Mouse (Mus musculus) ES-E14 (cell line): ENCODE results near the gene Ttll7. TPM values are rescaled to one million over a fixed set of nuclear protein-coding genes. Genes with fewer than 3 reads are reported as not detected.

Experiments used
- DNase-seq: peaks from one replicate; pipeline ENCODE4 v3.0.0-alpha.2; 2013; ENCODE audit warnings: low read depth, low spot score
- H3K27ac ChIP-seq: 2 replicates; pipeline ENCODE4 v1.5.1; 2012; ENCODE audit warnings: low read depth, mild to moderate bottlenecking, low read length, moderate library complexity, mixed read lengths; ENCODE audit not compliant: poor library complexity, insufficient read depth, severe bottlenecking
- H3K36me3 ChIP-seq: 2 replicates; pipeline ENCODE4 v1.6.1; 2012; ENCODE audit warnings: mild to moderate bottlenecking, low read length, moderate library complexity, mixed read lengths; ENCODE audit not compliant: control insufficient read depth, poor library complexity, insufficient read depth, severe bottlenecking
- H3K4me1 ChIP-seq, 2 experiments: fragments of 150-350 bp in 1 of 2; sonication (generic) in 1 of 2; 2 replicates each; pipeline ENCODE4 v1.6.1; 2012; ENCODE audit warnings: low read length in 2 of 2, mild to moderate bottlenecking in 1 of 2, mixed read lengths in 1 of 2; ENCODE audit not compliant: control insufficient read depth in 2 of 2, insufficient read depth in 2 of 2, poor library complexity in 1 of 2
- H3K4me3 ChIP-seq, 2 experiments: fragments of 150-350 bp in 1 of 2; sonication (generic) in 1 of 2; 2 replicates each; pipeline ENCODE4 v1.5.1; 2012; ENCODE audit warnings: low read length in 2 of 2, low read depth in 1 of 2, mild to moderate bottlenecking in 1 of 2, mixed read lengths in 1 of 2; ENCODE audit not compliant: insufficient read depth in 1 of 2, poor library complexity in 1 of 2, severe bottlenecking in 1 of 2
- H3K9ac ChIP-seq: 2 replicates; pipeline ENCODE4 v1.6.1; 2012; ENCODE audit warnings: low read depth, mild to moderate bottlenecking, low read length, mixed read lengths; ENCODE audit not compliant: poor library complexity, insufficient read depth, severe bottlenecking
- H3K9me3 ChIP-seq: fragments of 150-350 bp; sonication (generic); 2 replicates; pipeline ENCODE4 v1.6.1; 2012; ENCODE audit warnings: low read depth, mild to moderate bottlenecking, low read length; ENCODE audit not compliant: control insufficient read depth, insufficient read depth
- CHD2 ChIP-seq: IDR thresholded peaks from 2 replicates; pipeline ENCODE4 v1.6.1; 2014; ENCODE audit warnings: mild to moderate bottlenecking, low read depth, low read length, inconsistent platforms
- HCFC1 ChIP-seq: IDR thresholded peaks from 2 replicates; pipeline ENCODE4 v1.6.1; 2012; ENCODE audit warnings: low read length, inconsistent platforms, borderline replicate concordance; ENCODE audit not compliant: insufficient read depth
- MAFK ChIP-seq: IDR thresholded peaks from 2 replicates; pipeline ENCODE4 v1.6.1; 2014; ENCODE audit warnings: mild to moderate bottlenecking, low read depth, low read length, inconsistent platforms; ENCODE audit not compliant: insufficient read depth
- ZC3H11A ChIP-seq: IDR thresholded peaks from 2 replicates; pipeline ENCODE4 v1.6.1; 2012; ENCODE audit warnings: low read depth, mild to moderate bottlenecking, inconsistent platforms, low read length, borderline replicate concordance
- ZNF384 ChIP-seq: IDR thresholded peaks from 2 replicates; pipeline ENCODE4 v1.6.1; 2012; ENCODE audit warnings: low read depth, low read length, inconsistent platforms
- in situ Hi-C, 2 experiments: fragments of 600-800 bp; cut with MboI; formaldehyde crosslinking; loops; one replicate each; pipeline ENCODE4 v1.15.1; 2025; ENCODE audit warnings: low sequenced_read_pairs in 2 of 2, inconsistent platforms in 1 of 2; ENCODE audit not compliant: unreplicated experiment in 2 of 2
- total RNA-seq: library from RNA; depleted of rRNA; stranded (reverse); fragments of 300-350 nt; gene quantifications from 2 replicates; pipeline ENCODE4 v1.2.3, GENCODE M21; 2012

The Ttll7 gene
- total RNA-seq, 1 experiment, result 0.94 TPM

GRCm38 (mm10) chr3:146917891-146918290 is 65.7 kb downstream of the Ttll7 start:
- H3K4me3 ChIP-seq, result no peak overlapping the region
- in situ Hi-C loops, result loop anchor here in 1 of 2 experiments (25.0 kb wide), 1 partner anchor 581 kb away; no protein-coding TSS in a partner anchor
- no peak overlapping the region for H3K9ac ChIP-seq
- H3K36me3 ChIP-seq, result no peaks in the 10 kb centered on the region
- DNase-seq, result no peak
- H3K9me3 ChIP-seq, result no peaks in the 10 kb centered on the region
- no peak for TF ChIP-seq CHD2
- TF ChIP-seq ZC3H11A, result no peak
- no peak for TF ChIP-seq ZNF384
- TF ChIP-seq HCFC1, result no peak
- TF ChIP-seq MAFK, result no peak
- no peaks in the 10 kb centered on the region for H3K4me1 ChIP-seq
- H3K27ac ChIP-seq, result no peak overlapping the region

GRCm38 (mm10) chr3:146918323-146918722 is 66.2 kb downstream of the Ttll7 start:
- no peak overlapping the region for H3K4me3 ChIP-seq
- H3K36me3 ChIP-seq, result no peaks in the 10 kb centered on the region
- DNase-seq, result no peak
- H3K9ac ChIP-seq, result no peak overlapping the region
- TF ChIP-seq ZC3H11A (no peak), HCFC1 (no peak), ZNF384 (no peak), CHD2 (no peak), MAFK (no peak)
- no peaks in the 10 kb centered on the region for H3K4me1 ChIP-seq
- no peak overlapping the region for H3K27ac ChIP-seq
- in situ Hi-C loops, result loop anchor here in 1 of 2 experiments (25.0 kb wide), 1 partner anchor 581 kb away; no protein-coding TSS in a partner anchor
- H3K9me3 ChIP-seq, result no peaks in the 10 kb centered on the region

DNA sequence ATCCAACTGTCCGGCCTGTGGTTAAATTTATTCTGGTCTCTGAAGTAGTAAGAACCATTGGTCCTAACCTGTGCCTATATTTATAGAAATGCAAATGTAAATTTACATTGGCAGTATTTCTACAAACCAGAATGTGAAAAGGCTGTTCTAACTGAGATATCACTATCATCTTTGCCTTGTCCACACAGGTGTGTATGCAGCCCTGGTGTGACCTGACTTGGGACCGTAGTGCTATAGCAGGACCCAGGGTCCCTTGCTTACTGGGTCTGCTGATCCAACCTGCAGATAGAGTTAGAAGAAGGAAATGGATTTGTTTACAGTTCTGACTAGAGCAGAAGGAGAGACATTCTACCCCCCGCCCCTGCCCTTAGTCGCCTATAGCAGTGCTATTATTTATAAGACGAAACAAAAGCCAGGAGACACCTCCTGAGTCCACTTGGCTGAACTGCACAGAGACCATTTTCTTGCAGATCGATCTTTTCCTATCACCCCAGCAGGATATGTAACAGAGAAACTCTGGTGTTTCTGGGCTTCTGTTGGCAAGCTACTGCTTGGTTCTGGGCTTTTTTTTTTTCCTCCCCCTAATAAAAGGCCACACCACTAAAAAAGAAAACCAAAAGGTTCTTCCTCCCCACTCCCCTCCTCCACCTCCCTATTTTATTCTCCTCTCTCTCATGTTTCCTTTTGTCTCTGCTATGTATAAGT is 75.3 kb downstream of the Ttll7 start:
- H3K27ac ChIP-seq, result no peak overlapping the region
- no peak overlapping the region for H3K9ac ChIP-seq
- no peak for TF ChIP-seq CHD2
- TF ChIP-seq HCFC1, result no peak
- TF ChIP-seq MAFK, result no peak
- no peak for TF ChIP-seq ZNF384
- no peak for TF ChIP-seq ZC3H11A
- in situ Hi-C loops, result loop anchor here in 1 of 2 experiments (25.0 kb wide), 1 partner anchor 590 kb away; no protein-coding TSS in a partner anchor
- no peaks in the 10 kb centered on the region for H3K9me3 ChIP-seq
- H3K36me3 ChIP-seq, result no peaks in the 10 kb centered on the region
- H3K4me1 ChIP-seq, result no peaks in the 10 kb centered on the region
- no peak for DNase-seq
- no peak overlapping the region for H3K4me3 ChIP-seq

DNA sequence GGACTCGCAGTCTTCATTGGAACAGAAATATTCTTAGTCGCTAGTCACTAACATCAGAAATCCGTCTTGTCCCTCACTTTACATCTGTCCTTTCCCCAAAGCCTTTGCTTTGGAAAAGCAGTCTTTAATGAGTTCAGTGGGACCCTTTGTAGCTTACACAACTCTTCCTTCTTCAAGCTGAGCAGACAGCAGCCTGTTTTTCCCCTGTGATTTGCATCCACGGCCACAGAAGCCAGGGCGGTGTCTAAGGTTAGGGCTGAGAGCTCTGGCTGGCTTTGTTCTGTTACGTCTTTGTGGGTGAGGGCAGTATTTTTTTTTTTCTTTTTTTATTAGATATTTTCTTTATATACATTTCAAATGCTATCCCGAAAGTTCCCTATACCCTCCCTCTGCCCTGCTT is 76.0 kb downstream of the Ttll7 start:
- no peak overlapping the region for H3K27ac ChIP-seq
- no peak for DNase-seq
- TF ChIP-seq CHD2 (no peak), ZC3H11A (no peak), MAFK (no peak)
- no peaks in the 10 kb centered on the region for H3K4me1 ChIP-seq
- H3K4me3 ChIP-seq, result no peak overlapping the region
- in situ Hi-C loops, result loop anchor here in 1 of 2 experiments (25.0 kb wide), 1 partner anchor 591 kb away; no protein-coding TSS in a partner anchor
- no peak overlapping the region for H3K9ac ChIP-seq
- no peaks in the 10 kb centered on the region for H3K36me3 ChIP-seq
- no peaks in the 10 kb centered on the region for H3K9me3 ChIP-seq
